Mouse (Mus musculus) ES-Bruce4 (cell line): ENCODE data around the gene Arr3. TPM values are rescaled to one million over a fixed set of nuclear protein-coding genes. Genes with fewer than 3 reads are reported as not detected.
A peak's percentile ranks its signal among the peaks of the same experiment; 100 is the strongest.

Source experiments
- H3K27ac ChIP-seq: 2 replicates; pipeline ENCODE4 v1.5.1; 2012; ENCODE audit warnings: low read length, inconsistent platforms; ENCODE audit not compliant: insufficient read depth
- H3K27me3 ChIP-seq: 2 replicates; pipeline ENCODE4 v1.6.1; 2012; ENCODE audit warnings: mild to moderate bottlenecking, low read length, inconsistent platforms; ENCODE audit not compliant: control insufficient read depth, poor library complexity, insufficient read depth, severe bottlenecking
- H3K36me3 ChIP-seq: 2 replicates; pipeline ENCODE4 v1.6.1; 2012; ENCODE audit warnings: inconsistent platforms, mild to moderate bottlenecking, low read length, moderate library complexity; ENCODE audit not compliant: control insufficient read depth, poor library complexity, insufficient read depth, severe bottlenecking
- H3K4me1 ChIP-seq: one replicate; pipeline ENCODE4 v1.8.1; 2011; ENCODE audit warnings: low read length; ENCODE audit not compliant: control insufficient read depth, insufficient read depth
- H3K4me3 ChIP-seq: 2 replicates; pipeline ENCODE4 v1.5.1; 2011; ENCODE audit warnings: low read depth, mild to moderate bottlenecking, low read length
- H3K9ac ChIP-seq: 2 replicates; pipeline ENCODE4 v1.6.1; 2012; ENCODE audit warnings: low read depth, mild to moderate bottlenecking, inconsistent platforms; ENCODE audit not compliant: poor library complexity, severe bottlenecking
- H3K9me3 ChIP-seq: replicated peaks from 2 replicates; pipeline ENCODE4 v1.6.1; 2012; ENCODE audit warnings: mild to moderate bottlenecking, low read length, inconsistent platforms; ENCODE audit not compliant: control insufficient read depth, poor library complexity, insufficient read depth, severe bottlenecking
- CTCF ChIP-seq: IDR thresholded peaks from one replicate; pipeline ENCODE4 v1.8.1; 2011; ENCODE audit warnings: low read depth, low read length
- EP300 ChIP-seq: IDR thresholded peaks from 2 replicates; pipeline ENCODE4 v1.6.1; 2011; ENCODE audit warnings: low read depth, low read length; ENCODE audit not compliant: insufficient read depth
- POLR2A ChIP-seq: IDR thresholded peaks from one replicate; pipeline ENCODE4 v1.8.1; 2011; ENCODE audit warnings: low read length; ENCODE audit not compliant: insufficient read depth
- polyA plus RNA-seq: library from polyadenylated mRNA; stranded (reverse); fragments of >200 nt; gene quantifications from 2 replicates; pipeline ENCODE4 v1.2.4, GENCODE M21; 2011; ENCODE audit warnings: low read depth; ENCODE audit not compliant: missing spikeins, insufficient read depth, insufficient read length

Gene Arr3
- polyA plus RNA-seq, 1 experiment = not detected

GRCm38 (mm10) chrX:100599755-100600154 lies 5.5 kb upstream of the Arr3 start:
- no peak overlapping the region for H3K9ac ChIP-seq
- no peaks in the 10 kb centered on the region for H3K4me1 ChIP-seq
- no peaks in the 10 kb centered on the region for H3K27me3 ChIP-seq
- H3K36me3 ChIP-seq = no peaks in the 10 kb centered on the region
- H3K4me3 ChIP-seq = no peak overlapping the region
- H3K27ac ChIP-seq = no peak overlapping the region
- no peaks in the 10 kb centered on the region for H3K9me3 ChIP-seq
- no peak for TF ChIP-seq CTCF
- TF ChIP-seq EP300 = no peak
- no peak for TF ChIP-seq POLR2A

DNA sequence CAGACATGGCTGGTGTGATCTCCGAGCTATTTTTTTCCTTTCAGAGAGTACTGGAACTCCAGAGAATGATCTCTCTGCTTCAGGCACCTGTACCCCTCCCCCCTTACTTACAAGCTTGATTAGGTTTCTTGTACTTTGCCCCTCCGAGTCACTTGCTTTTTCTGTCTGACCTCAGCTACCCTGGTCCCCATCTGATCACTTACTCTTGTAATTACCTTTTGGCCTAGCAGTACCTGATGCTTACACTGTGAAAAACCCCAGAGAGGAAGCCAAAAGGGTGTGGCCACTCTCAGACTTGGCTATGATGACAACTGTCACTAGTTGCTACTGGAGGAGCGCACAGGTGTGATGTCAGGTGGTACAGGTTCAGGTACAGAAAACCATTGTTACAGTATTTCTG lies 13.2 kb downstream of the Arr3 start:
- Histone ChIP-seq H3K27me3 (no peaks in the 10 kb centered on the region), H3K9ac (no peak overlapping the region), H3K9me3 (no peaks in the 10 kb centered on the region), H3K4me1 (peaks cover 5% of the 10 kb centered on the region), H3K4me3 (no peak overlapping the region), H3K27ac (no peak overlapping the region), H3K36me3 (peaks cover 3% of the 10 kb centered on the region)
- TF ChIP-seq POLR2A = no peak
- no peak for TF ChIP-seq CTCF
- no peak for TF ChIP-seq EP300

- Histone ChIP-seq H3K27ac (no peak overlapping the region), H3K9me3 (no peaks in the 10 kb centered on the region), H3K27me3 (no peaks in the 10 kb centered on the region), H3K4me1 (peaks cover 5% of the 10 kb centered on the region), H3K36me3 (peaks cover 3% of the 10 kb centered on the region), H3K9ac (no peak overlapping the region), H3K4me3 (no peak overlapping the region)
- TF ChIP-seq EP300 = no peak
- TF ChIP-seq POLR2A = no peak
- TF ChIP-seq CTCF = no peak
Measured at GRCm38 (mm10) chrX:100621366-100621765, 16.1 kb downstream of the Arr3 start.

DNA sequence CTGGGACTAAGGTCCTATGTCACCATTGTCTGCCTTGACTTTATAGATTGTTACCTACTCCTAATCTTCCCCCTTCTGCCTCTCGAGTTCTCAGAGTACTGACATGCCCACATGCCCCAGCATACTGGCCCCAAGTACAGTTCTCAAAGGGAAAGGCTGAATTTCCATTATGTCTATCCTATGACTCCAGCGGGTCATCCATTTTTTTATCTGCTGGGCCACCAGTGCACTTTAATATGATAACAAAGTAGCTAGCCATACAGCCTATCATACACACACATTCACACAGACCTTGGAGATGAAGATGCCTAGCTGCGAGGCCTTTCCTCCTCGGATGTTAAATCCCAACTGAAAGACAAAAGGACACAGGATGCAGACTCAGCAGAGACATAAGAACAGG lies 18.9 kb downstream of the Arr3 start:
- Histone ChIP-seq H3K27ac (no peak overlapping the region), H3K9ac (no peak overlapping the region), H3K36me3 (peaks cover 3% of the 10 kb centered on the region), H3K4me1 (no peaks in the 10 kb centered on the region), H3K9me3 (no peaks in the 10 kb centered on the region), H3K4me3 (no peak overlapping the region), H3K27me3 (no peaks in the 10 kb centered on the region)
- TF ChIP-seq EP300 (no peak), POLR2A (no peak), CTCF (no peak)

DNA sequence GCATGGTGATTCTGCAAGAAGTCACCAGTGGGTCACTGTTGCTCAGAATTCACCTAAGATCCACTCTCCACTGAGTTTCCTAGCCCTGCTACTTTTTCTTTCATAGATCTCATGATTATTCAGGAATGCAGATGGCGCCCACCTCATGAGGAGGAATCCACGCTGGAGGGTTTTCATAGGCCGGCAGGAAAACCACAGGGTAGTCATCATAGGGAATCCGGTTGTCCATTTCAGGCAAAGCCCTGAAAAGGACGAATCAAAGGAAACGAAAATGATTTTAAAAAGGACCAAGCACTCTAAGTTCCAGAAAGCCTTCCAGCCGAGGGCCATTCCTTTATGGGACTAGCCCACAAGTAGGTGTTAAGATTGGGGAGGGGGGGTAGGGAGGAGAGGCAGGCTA lies 19.8 kb downstream of the Arr3 start:
- no peaks in the 10 kb centered on the region for H3K4me1 ChIP-seq
- peak overlapping the region; percentile 71 for H3K4me3 ChIP-seq
- TF ChIP-seq CTCF = no peak
- TF ChIP-seq POLR2A = no peak
- TF ChIP-seq EP300 = no peak
- no peaks in the 10 kb centered on the region for H3K9me3 ChIP-seq
- no peaks in the 10 kb centered on the region for H3K27me3 ChIP-seq
- peak overlapping the region; percentile 58 for H3K9ac ChIP-seq
- peaks cover 3% of the 10 kb centered on the region for H3K36me3 ChIP-seq
- H3K27ac ChIP-seq = no peak overlapping the region

DNA sequence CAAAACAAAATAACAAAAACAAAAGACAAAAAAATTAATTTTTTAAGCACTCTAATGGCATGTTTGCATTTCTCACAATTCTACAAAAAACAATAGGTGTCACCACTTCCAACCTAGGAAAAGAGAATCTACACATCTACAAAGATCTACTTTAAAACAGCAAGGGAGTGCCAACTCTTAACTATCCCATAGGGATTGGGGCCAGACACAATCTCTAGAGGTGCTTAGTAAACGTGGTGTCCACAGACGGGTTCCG lies 20.2 kb downstream of the Arr3 start, which contains the start of gene Kif4:
Kif4 (plus strand) TSS at position 192 of the 256 bp plus-strand sequence.
- Histone ChIP-seq H3K9ac (peak within 1 kb of the TSS; percentile 88), H3K4me3 (peak within 1 kb of the TSS; percentile 94), H3K27ac (peak within 1 kb of the TSS; percentile 84), H3K9me3 (no peaks in the 10 kb centered on the region), H3K36me3 (peaks cover 3% of the 10 kb centered on the region), H3K27me3 (no peaks in the 10 kb centered on the region), H3K4me1 (no peaks in the 10 kb centered on the region)
- TF ChIP-seq CTCF = no peak
- TF ChIP-seq POLR2A = no peak
- no peak for TF ChIP-seq EP300
